Mouse (Mus musculus) ES-E14 (cell line): ENCODE measurements at regions not wholly inside any gene's neighbourhood (a gene's known extent, or its start where the extent isn't known, plus 50 kb on each side); places are given as distances from the start of the nearest gene placed in this dataset.

Experiments
- HCFC1 ChIP-seq: IDR thresholded peaks from 2 replicates; pipeline ENCODE4 v1.6.1; 2012; ENCODE audit warnings: low read length, inconsistent platforms, borderline replicate concordance; ENCODE audit not compliant: insufficient read depth
- MAFK ChIP-seq: IDR thresholded peaks from 2 replicates; pipeline ENCODE4 v1.6.1; 2014; ENCODE audit warnings: mild to moderate bottlenecking, low read depth, low read length, inconsistent platforms; ENCODE audit not compliant: insufficient read depth
- ZC3H11A ChIP-seq: IDR thresholded peaks from 2 replicates; pipeline ENCODE4 v1.6.1; 2012; ENCODE audit warnings: low read depth, mild to moderate bottlenecking, inconsistent platforms, low read length, borderline replicate concordance

- TF ChIP-seq HCFC1: no peak
- TF ChIP-seq MAFK: no peak
- no peak for TF ChIP-seq ZC3H11A
Measured at GRCm38 (mm10) chr13:34504879-34505278, 148.4 kb downstream of the Pxdc1 start.
